Mouse (Mus musculus): ENCODE measurements around the gene Tmem109. TPM values are rescaled to one million over a fixed set of nuclear protein-coding genes. Genes with fewer than 3 reads are reported as not detected.

Tmem109 gene
- 23.2 and 23.8 TPM in 2 replicates for polyA plus RNA-seq (2012)

DNA sequence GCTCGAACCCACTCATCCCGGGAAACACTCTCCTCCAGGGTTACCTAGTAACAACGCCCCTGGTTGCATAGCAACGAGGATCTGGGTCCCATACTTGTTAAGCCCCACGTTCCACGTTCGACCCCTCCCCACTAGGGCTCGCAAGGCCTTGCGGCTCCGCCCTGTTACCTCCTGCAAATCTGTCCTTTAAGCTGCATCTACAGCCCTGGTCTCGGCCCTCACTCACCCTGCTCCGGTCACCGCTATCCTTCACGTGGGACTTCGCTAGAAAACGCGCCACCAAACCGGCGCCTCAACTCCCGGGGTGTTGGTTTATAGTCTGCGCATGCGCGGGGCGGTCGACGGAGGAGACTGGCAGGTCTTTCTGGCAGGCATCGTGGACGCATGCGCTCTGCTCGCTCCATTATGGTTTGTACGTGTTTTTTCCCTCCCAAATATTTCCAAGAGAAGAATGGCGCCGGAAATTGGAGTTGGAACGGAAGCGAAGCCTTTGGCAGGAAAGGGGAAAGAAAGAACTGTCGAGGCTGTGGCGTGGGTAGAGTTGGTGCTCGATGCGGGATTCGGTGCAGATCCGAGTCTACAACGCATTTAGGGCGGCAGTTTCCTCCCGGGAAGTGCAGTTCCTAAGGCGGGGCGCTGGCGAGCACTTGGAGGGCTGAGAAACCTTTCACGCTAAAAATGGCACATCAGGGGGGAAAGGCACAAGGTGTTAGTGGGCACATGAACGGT is at the start of gene Tmem109:
TSS of gene Tmem109 (minus strand) at position 576 of the 729 bp plus-strand sequence.
- TF ChIP-seq GATA1 (IDR thresholded peaks at IDR 0.05; ENCODE audit: low read length): no peak

DNA sequence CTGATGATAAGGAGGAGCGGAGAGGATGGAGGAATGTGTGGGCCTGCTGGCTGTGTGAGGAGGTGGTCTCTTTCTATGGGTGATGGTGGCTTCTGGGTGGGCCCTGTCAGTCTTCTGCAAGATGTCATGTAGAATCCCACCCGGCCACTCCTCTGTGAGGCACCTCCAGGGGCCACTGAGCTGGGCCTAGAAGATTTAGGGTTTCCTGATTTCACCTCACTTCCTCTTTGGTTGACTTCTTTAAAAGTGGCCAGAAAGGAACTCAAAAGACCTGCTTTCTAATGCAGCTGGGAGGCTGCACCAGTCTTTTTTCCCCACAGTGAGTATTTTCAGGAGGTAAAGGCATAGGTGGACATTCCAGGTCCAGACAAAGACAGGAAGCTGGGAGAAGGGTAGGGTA is 48.8 kb upstream of the Tmem109 start:
- no peak for TF ChIP-seq GATA1 (IDR thresholded peaks at IDR 0.05; ENCODE audit: low read length)

- TF ChIP-seq GATA1 (IDR thresholded peaks at IDR 0.05; ENCODE audit: low read length): no peak
Observed at GRCm38 (mm10) chr19:10926666-10927065, 44.9 kb upstream of the Tmem109 start.

DNA sequence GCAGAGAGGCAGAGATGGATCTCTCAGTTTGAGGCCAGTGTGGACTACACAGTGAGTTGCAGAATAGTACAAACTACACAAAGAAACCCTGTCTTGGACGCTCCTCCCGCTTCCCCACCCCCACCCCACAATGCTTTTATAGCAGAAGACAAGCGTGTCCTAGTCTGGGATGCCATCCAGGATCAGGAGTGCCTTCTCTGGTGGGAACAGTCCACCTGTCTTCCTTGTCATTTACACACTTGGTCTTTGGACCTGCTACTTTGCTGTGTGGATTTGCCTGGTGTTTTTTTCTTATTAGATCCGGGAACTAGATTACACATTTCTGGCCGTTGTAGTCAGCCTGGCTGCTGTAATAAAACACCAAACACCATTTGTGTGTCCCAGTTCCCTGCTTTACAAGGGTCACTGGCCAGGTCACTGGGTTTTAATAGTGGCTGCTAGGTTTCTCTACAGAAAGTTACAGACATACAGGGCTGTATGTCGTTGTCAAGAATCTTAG is 44.4 kb upstream of the Tmem109 start:
- TF ChIP-seq GATA1 (IDR thresholded peaks at IDR 0.05; ENCODE audit: low read length): no peak

DNA sequence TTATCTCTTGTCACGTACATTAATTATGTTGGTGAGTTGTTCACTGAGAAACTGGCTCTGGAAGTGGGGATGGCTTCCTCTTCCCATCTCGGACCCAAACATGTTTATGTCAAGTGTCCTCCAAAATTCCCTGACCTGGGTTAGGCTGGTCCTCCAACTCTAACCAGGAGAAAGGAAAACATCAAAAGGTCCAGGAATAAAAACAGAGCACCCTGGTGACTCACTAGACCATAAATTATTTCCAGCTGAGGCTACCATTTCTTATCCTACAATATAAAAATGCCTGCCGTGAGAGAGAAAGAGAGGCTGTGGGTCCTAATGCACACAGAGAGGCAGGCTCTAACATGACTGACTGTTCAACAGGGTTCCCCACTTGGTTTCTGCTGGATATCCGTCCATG is 42.4 kb upstream of the Tmem109 start:
- no peak for TF ChIP-seq GATA1 (IDR thresholded peaks at IDR 0.05; ENCODE audit: low read length)

GRCm38 (mm10) chr19:10921058-10921457 is 39.3 kb upstream of the Tmem109 start:
- no peak for TF ChIP-seq GATA1 (IDR thresholded peaks at IDR 0.05; ENCODE audit: low read length)

GRCm38 (mm10) chr19:10920532-10920931 is 38.7 kb upstream of the Tmem109 start, which contains the start of gene Zp1:
TSS of gene Zp1 (minus strand) at chr19:10920632.
- no peak for TF ChIP-seq GATA1 (IDR thresholded peaks at IDR 0.05; ENCODE audit: low read length)

GRCm38 (mm10) chr19:10918321-10918991 is 36.7 kb upstream of the Tmem109 start:
- no peak for TF ChIP-seq GATA1 (IDR thresholded peaks at IDR 0.05; ENCODE audit: low read length)

GRCm38 (mm10) chr19:10916506-10916905 is 34.7 kb upstream of the Tmem109 start:
- TF ChIP-seq GATA1 (IDR thresholded peaks at IDR 0.05; ENCODE audit: low read length): no peak

- TF ChIP-seq GATA1 (IDR thresholded peaks at IDR 0.05; ENCODE audit: low read length): no peak
Observed at GRCm38 (mm10) chr19:10914870-10915269, 33.1 kb upstream of the Tmem109 start.

GRCm38 (mm10) chr19:10914291-10914690 is 32.5 kb upstream of the Tmem109 start:
- no peak for TF ChIP-seq GATA1 (IDR thresholded peaks at IDR 0.05; ENCODE audit: low read length)

- no peak for TF ChIP-seq GATA1 (IDR thresholded peaks at IDR 0.05; ENCODE audit: low read length)
Observed at GRCm38 (mm10) chr19:10909087-10909721, 27.4 kb upstream of the Tmem109 start.

DNA sequence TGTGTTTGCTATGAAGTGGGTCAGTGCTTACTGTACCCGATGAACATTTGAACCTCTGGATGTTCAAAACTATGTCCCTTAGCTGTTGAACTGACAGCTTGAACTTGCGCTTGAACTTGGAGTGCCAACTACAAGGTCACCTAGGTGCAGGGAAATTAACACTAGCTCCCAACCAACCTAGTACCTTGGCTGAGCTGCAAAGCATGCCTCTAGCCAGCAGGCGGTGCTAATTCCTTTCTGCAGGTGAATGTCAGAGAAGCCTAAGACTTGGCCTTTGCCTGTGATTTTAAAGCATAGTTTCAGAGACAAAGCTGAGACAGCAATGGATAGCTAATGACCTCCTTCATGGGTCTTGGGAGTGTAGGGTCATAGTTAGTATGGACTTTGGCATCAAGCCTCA is 26.1 kb upstream of the Tmem109 start:
- no peak for TF ChIP-seq GATA1 (IDR thresholded peaks at IDR 0.05; ENCODE audit: low read length)

- TF ChIP-seq GATA1 (IDR thresholded peaks at IDR 0.05; ENCODE audit: low read length): no peak
Observed at GRCm38 (mm10) chr19:10905728-10906000, 23.9 kb upstream of the Tmem109 start.

DNA sequence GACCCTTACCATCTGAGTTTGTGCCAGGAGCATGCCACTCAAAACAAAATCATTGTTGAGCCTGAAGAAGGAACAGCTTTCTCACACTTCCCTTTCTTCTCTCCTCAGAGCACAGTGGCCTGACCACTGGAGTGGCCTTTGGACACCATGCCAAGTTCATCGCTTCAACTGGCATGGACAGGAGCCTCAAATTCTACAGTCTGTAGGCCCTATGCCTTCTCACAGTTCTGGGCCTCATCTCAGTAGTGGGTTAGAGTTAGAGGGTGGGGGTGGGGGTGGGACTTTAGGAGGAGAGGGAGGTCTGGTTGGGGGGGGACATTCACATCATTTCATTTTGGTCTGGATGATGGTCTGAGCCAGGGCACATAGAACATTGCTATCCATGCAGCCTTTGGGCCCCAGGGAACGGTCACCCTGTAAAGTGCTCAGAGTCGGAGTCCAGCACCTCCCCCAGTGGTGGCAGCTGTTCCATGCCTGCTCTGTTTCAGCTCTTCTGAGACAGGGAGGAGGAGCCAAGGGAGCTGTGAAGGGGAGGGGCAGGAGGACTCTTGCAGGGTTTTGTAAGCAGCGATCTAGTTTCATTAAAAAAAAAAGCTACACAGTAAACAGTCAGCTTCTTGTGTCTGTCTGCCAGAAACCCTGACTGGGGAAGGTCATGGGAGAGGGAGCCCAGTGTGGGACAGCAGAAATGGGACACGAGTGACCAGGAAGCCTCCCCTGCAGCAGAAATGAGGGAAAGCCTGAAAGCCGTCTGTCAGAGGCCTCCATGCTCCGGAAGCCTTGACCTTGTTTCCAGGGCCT is 23.3 kb upstream of the Tmem109 start:
- no peak for TF ChIP-seq GATA1 (IDR thresholded peaks at IDR 0.05; ENCODE audit: low read length)

- TF ChIP-seq GATA1 (IDR thresholded peaks at IDR 0.05; ENCODE audit: low read length): no peak
Observed at GRCm38 (mm10) chr19:10904512-10904911, 22.7 kb upstream of the Tmem109 start.

All from G1E-ER4 (cell line).